ENCODE assay signal across 8 mouse cellular contexts in the genomic region with DNA sequence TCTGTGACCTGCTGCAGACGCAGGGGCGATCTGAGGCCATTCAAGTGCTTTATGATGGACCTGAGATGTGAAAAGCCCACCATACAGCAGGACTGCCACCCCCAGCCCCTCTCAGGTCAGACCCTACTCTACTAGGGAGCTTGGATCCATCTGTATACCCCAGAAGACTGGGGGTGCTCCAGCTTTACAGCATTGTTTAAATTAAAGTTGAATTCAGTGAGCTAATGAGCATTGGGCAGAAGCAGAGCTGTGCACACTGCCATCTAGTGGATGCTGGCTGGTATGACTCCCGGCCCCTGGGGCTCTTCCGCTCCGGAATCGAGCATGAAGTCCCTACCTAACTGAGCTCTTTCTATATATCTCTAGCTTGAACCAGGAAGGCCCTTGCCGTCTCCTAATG.
DNase-seq lines count a peak whose midpoint lies in the region; ATAC-seq and TF ChIP-seq lines count a peak whose summit lies in the region.

No protein-coding gene starts in this region.

- H3K4me3 ChIP-seq in cortical plate, adult 2 months (ENCODE audit: insufficient read depth, low read length) = no peak overlapping the region
- no peak overlapping the region for H3K4me3 ChIP-seq in kidney, adult 2 months (ENCODE audit: insufficient read depth, low read depth, low read length)
- no peak overlapping the region for H3K4me3 ChIP-seq in limb, embryonic 12.5 days (replicated peaks)
- H3K4me3 ChIP-seq in midbrain, embryonic 15.5 days = no peak overlapping the region
- no peak overlapping the region for H3K4me3 ChIP-seq in stomach, embryonic 15.5 days (replicated peaks)

- no peaks in the 10 kb centered on the region for H3K9me3 ChIP-seq in limb, embryonic 12.5 days
- H3K9me3 ChIP-seq in midbrain, embryonic 15.5 days = no peaks in the 10 kb centered on the region
- no peaks in the 10 kb centered on the region for H3K9me3 ChIP-seq in stomach, embryonic 15.5 days

- no peak overlapping the region for H3K4me2 ChIP-seq in limb, embryonic 12.5 days
- H3K4me2 ChIP-seq in midbrain, embryonic 15.5 days = no peak overlapping the region
- no peak overlapping the region for H3K4me2 ChIP-seq in stomach, embryonic 15.5 days

- H3K4me1 ChIP-seq in cortical plate, adult 2 months (ENCODE audit: control insufficient read depth, insufficient read depth, low read length) = peaks cover 1% of the 10 kb centered on the region; the same call in 1 of the 2 replicates
- no peaks in the 10 kb centered on the region for H3K4me1 ChIP-seq in kidney, adult 2 months (ENCODE audit: control insufficient read depth, insufficient read depth, low read length)
- peaks cover 5% of the 10 kb centered on the region; the same call in 1 of the 2 replicates for H3K4me1 ChIP-seq in limb, embryonic 12.5 days (replicated peaks)
- no peaks in the 10 kb centered on the region for H3K4me1 ChIP-seq in midbrain, embryonic 15.5 days
- H3K4me1 ChIP-seq in stomach, embryonic 15.5 days = peaks cover 6% of the 10 kb centered on the region; the same call in 1 of the 2 replicates

- no peak overlapping the region for H3K27ac ChIP-seq in cortical plate, adult 2 months (ENCODE audit: insufficient read depth, low read length)
- H3K27ac ChIP-seq in kidney, adult 2 months (ENCODE audit: insufficient read depth, low read depth, low read length) = no peak overlapping the region
- H3K27ac ChIP-seq in limb, embryonic 12.5 days = no peak overlapping the region
- H3K27ac ChIP-seq in midbrain, embryonic 15.5 days = no peak overlapping the region
- no peak overlapping the region for H3K27ac ChIP-seq in stomach, embryonic 15.5 days

- no peak overlapping the region for H3K9ac ChIP-seq in limb, embryonic 12.5 days (replicated peaks)
- no peak overlapping the region for H3K9ac ChIP-seq in midbrain, embryonic 15.5 days
- H3K9ac ChIP-seq in stomach, embryonic 15.5 days = no peak overlapping the region

- H3K27me3 ChIP-seq in kidney, adult 2 months (replicated peaks; ENCODE audit: control insufficient read depth, insufficient read depth, low read length) = no peaks in the 10 kb centered on the region
- H3K27me3 ChIP-seq in limb, embryonic 12.5 days = no peaks in the 10 kb centered on the region
- H3K27me3 ChIP-seq in midbrain, embryonic 15.5 days (replicated peaks) = no peaks in the 10 kb centered on the region
- no peaks in the 10 kb centered on the region for H3K27me3 ChIP-seq in stomach, embryonic 15.5 days (replicated peaks)

- WGBS in kidney, adult 2 months = 36% methylated on average over 7 of the region's 7 CpGs
- 28% methylated on average over 7 of the region's 7 CpGs for WGBS in limb, embryonic 12.5 days
- WGBS in midbrain, embryonic 15.5 days = 31% methylated on average over 7 of the region's 7 CpGs
- 31% methylated on average over 7 of the region's 7 CpGs for WGBS in stomach, embryonic 15.5 days

- H3K36me3 ChIP-seq in kidney, adult 2 months (ENCODE audit: control insufficient read depth, insufficient read depth, low read length) = no peaks in the 10 kb centered on the region
- H3K36me3 ChIP-seq in limb, embryonic 12.5 days = no peaks in the 10 kb centered on the region
- H3K36me3 ChIP-seq in midbrain, embryonic 15.5 days (replicated peaks) = no peaks in the 10 kb centered on the region; the same call in 1 of the 2 replicates
- no peaks in the 10 kb centered on the region for H3K36me3 ChIP-seq in stomach, embryonic 15.5 days

- no peak for TF ChIP-seq POLR2A in cortical plate, adult 2 months (IDR thresholded peaks at IDR 0.05; ENCODE audit: extremely low read depth, insufficient read depth, low read length)
- TF ChIP-seq POLR2A in kidney, adult 2 months (IDR thresholded peaks at IDR 0.05; ENCODE audit: low read depth, low read length) = no peak

- DNase-seq in CD4-positive helper T cell, adult 2 months (ENCODE audit: low read depth, low spot score) = peak; percentile 50
- peak; percentile 55 for DNase-seq in gastrocnemius, postnatal 10 days
- peak; percentile 45 for DNase-seq in kidney, adult 2 months

- peak; percentile 88 for ATAC-seq in activated CD4-positive, CD25-positive, alpha-beta regulatory T cell, adult 4 months
- peak; percentile 75 for ATAC-seq in limb, embryonic 12.5 days (ENCODE audit: insufficient number of reproducible peaks, insufficient read depth, low FRiP score, low TSS enrichment, low read depth)
- ATAC-seq in midbrain, embryonic 15.5 days (replicated peaks) = peak; percentile 92
- peak; percentile 28; the same call in 1 of the 2 replicates for ATAC-seq in stomach, embryonic 15.5 days (ENCODE audit: insufficient read depth, low FRiP score, low read depth)

- TF ChIP-seq CTCF in cortical plate, adult 2 months (IDR thresholded peaks at IDR 0.05; ENCODE audit: extremely low read depth, insufficient read depth, low read length) = peak; percentile 88
- TF ChIP-seq CTCF in kidney, adult 2 months (conservative IDR thresholded peaks at IDR 0.05; ENCODE audit: insufficient read depth, insufficient read length, low read depth, low read length) = peak; percentile 88

Comparison
In these comparisons a context has a peak if more than half of its experiments do, and no peak if none do; other contexts are left out.
1. ATAC-seq: peak in every context shown above with its lines; median percentile 92 in midbrain, embryonic 15.5 days; 88 in activated CD4-positive, CD25-positive, alpha-beta regulatory T cell, adult 4 months; 75 in limb, embryonic 12.5 days; 28 in stomach, embryonic 15.5 days.